Mouse (Mus musculus): ENCODE measurements around the gene E330034G19Rik. TPM values are rescaled to one million over a fixed set of nuclear protein-coding genes. Genes with fewer than 3 reads are reported as not detected.
"Not testable (repeated sequence)": the region's sequence is repeated elsewhere in the genome, so short reads cannot be mapped to it uniquely, and the experiment has no call there.

E330034G19Rik gene
- polyA plus RNA-seq, 1 experiment = not detected

DNA sequence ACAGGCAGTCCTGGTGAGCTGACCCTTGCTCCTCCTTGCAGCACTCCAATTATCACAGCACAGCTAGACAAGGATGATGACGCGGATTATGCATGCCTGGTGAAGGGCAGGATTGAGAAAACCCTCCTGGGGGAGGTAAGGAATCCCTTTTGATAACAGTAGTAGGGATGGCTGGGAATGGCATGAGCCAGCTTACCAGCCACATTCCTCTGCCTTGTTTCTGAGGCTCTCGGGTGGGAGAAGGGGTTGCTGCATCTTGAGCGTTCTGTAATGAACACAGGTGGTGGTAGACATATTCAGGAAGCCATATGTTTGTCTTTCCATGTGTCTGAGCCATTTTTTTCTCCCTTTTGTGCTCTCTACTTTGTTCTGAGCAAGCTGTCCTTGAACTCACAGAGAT, 6.9 kb upstream of the E330034G19Rik start:
- Histone ChIP-seq H3K4me1 (ENCODE audit: control insufficient read depth, insufficient read depth, insufficient read length, low read length) (no peaks in the 10 kb centered on the region), H3K4me3 (ENCODE audit: insufficient read depth, low read depth, low read length) (no peak overlapping the region), H3K27ac (replicated peaks; ENCODE audit: low read depth, low read length) (no peak overlapping the region)

GRCm38 (mm10) chr14:24290726-24291125, 2.3 kb upstream of the E330034G19Rik start:
- Histone ChIP-seq H3K4me1 (ENCODE audit: control insufficient read depth, insufficient read depth, insufficient read length, low read length) (no peaks in the 10 kb centered on the region), H3K27ac (replicated peaks; ENCODE audit: low read depth, low read length) (no peak overlapping the region), H3K4me3 (ENCODE audit: insufficient read depth, low read depth, low read length) (no peak overlapping the region)

DNA sequence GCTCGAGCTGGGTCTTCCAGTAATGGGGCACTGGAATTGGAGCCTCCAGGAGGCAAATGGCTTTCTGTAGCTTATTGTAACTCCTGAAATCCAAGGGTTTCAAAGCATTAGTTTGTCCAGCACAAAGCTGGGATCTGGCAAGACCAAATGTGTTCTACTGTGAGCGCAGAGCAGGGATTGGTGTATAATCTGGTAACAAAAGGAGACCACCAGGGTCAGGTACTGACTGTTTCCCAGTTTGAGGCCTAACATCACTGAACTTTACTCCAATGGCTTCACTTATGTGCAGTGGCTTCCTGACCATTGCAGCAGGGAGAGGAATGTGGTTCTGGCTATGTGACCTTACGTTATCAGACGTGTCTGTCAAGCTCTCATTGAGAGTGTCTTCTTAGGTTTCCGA, 617 bp downstream of the E330034G19Rik start:
- H3K4me3 ChIP-seq (ENCODE audit: insufficient read depth, low read depth, low read length) = no peak overlapping the region
- H3K4me1 ChIP-seq (ENCODE audit: control insufficient read depth, insufficient read depth, insufficient read length, low read length) = no peaks in the 10 kb centered on the region
- H3K27ac ChIP-seq (replicated peaks; ENCODE audit: low read depth, low read length) = no peak overlapping the region

GRCm38 (mm10) chr14:24302126-24302525, 9.1 kb downstream of the E330034G19Rik start:
- H3K4me3 ChIP-seq (ENCODE audit: insufficient read depth, low read depth, low read length); H3K4me1 ChIP-seq (ENCODE audit: control insufficient read depth, insufficient read depth, insufficient read length, low read length); H3K27ac ChIP-seq (replicated peaks; ENCODE audit: low read depth, low read length): not testable (repeated sequence)

- no peaks in the 10 kb centered on the region for H3K4me1 ChIP-seq (ENCODE audit: control insufficient read depth, insufficient read depth, insufficient read length, low read length)
- no peak overlapping the region for H3K27ac ChIP-seq (replicated peaks; ENCODE audit: low read depth, low read length)
- H3K4me3 ChIP-seq (ENCODE audit: insufficient read depth, low read depth, low read length) = no peak overlapping the region
Measured at GRCm38 (mm10) chr14:24306667-24307066, 13.7 kb downstream of the E330034G19Rik start.

- no peaks in the 10 kb centered on the region for H3K4me1 ChIP-seq (ENCODE audit: control insufficient read depth, insufficient read depth, insufficient read length, low read length)
- H3K27ac ChIP-seq (replicated peaks; ENCODE audit: low read depth, low read length) = no peak overlapping the region
- no peak overlapping the region for H3K4me3 ChIP-seq (ENCODE audit: insufficient read depth, low read depth, low read length)
Measured at GRCm38 (mm10) chr14:24307146-24307545, 14.1 kb downstream of the E330034G19Rik start.

- Histone ChIP-seq H3K27ac (replicated peaks; ENCODE audit: low read depth, low read length) (no peak overlapping the region), H3K4me3 (ENCODE audit: insufficient read depth, low read depth, low read length) (no peak overlapping the region), H3K4me1 (ENCODE audit: control insufficient read depth, insufficient read depth, insufficient read length, low read length) (no peaks in the 10 kb centered on the region)
Measured at GRCm38 (mm10) chr14:24311110-24311509, 18.1 kb downstream of the E330034G19Rik start.

DNA sequence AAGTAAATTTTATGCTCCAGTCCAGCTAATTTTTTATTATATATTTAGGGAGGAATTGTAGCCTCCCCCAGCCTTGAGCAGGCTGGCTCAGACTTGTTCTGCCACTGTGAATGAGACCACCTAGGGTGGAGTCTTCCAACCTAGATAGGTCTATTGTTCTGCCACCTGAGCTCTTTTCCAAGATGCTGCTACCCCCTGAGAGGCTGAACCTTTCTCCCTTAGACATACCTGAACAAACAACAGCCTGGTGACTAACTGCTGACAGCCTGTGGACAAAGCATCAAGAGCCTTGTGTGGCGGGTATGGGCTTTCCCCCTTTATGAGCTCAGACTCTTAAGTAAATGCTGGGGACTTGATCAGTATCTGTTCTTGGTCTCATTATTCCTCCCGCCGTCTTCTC, 54.0 kb downstream of the E330034G19Rik start:
- H3K4me3 ChIP-seq (ENCODE audit: insufficient read depth, low read depth, low read length); H3K27ac ChIP-seq (replicated peaks; ENCODE audit: low read depth, low read length); H3K4me1 ChIP-seq (ENCODE audit: control insufficient read depth, insufficient read depth, insufficient read length, low read length): not testable (repeated sequence)

DNA sequence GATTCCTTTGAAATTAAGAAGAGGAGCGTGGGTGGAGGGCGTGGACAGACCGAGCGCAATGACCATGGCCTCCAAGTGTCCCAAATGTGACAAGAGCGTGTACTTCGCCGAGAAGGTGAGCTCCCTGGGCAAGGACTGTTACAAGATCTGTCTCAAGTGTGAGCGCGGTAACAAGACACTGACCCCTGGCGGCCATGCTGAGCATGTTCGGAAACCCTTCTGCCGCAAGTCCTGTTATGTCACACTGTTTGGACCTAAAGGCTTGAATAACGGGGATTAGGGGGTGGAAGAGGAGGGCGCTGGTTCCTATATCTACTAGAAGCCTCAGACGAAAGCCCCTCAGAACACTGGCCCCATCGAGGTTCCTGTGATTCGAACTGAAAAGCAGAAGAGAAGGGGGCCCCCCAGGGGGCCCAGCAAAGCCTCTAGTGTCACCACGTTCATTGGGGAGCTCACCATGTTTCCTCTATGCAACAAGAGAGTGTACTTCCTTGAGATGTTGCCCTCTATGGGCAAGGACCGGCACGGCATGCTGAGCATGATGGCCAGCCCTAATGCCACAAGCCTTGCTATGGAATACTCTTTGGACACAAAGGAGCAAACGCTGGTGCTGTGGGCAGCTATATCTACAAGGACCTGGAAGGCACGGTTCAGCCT, 65.4 kb downstream of the E330034G19Rik start:
- no peaks in the 10 kb centered on the region for H3K4me1 ChIP-seq (ENCODE audit: control insufficient read depth, insufficient read depth, insufficient read length, low read length)
- no peak overlapping the region for H3K4me3 ChIP-seq (ENCODE audit: insufficient read depth, low read depth, low read length)
- no peak overlapping the region for H3K27ac ChIP-seq (replicated peaks; ENCODE audit: low read depth, low read length)

Other genes with a start within 250 kb of the E330034G19Rik start
- gene Dlg5, start 47.3 kb upstream of the E330034G19Rik start, polyA plus RNA-seq (2012; ENCODE audit: insufficient read depth, insufficient read length, missing spikeins) = 3.5 and 4.2 TPM in 2 replicates
- gene Polr3a, start 193.8 kb downstream of the E330034G19Rik start, polyA plus RNA-seq (2012; ENCODE audit: insufficient read depth, insufficient read length, missing spikeins) = 2.1 and 3.8 TPM in 2 replicates
- 1,692 and 1,959 TPM in 2 replicates for gene Rps24, start 193.9 kb downstream of the E330034G19Rik start, polyA plus RNA-seq (2012; ENCODE audit: insufficient read depth, insufficient read length, missing spikeins)